Mouse (Mus musculus) embryonic fibroblast, embryonic 13.5 days (primary cell): ENCODE measurements around the gene Gm11983.

Experiments used
- CTCF ChIP-seq: IDR thresholded peaks from 2 replicates; pipeline ENCODE4 v1.5.1; 2011; ENCODE audit warnings: mild to moderate bottlenecking, control low read depth, low read length, moderate library complexity, borderline replicate concordance; ENCODE audit not compliant: insufficient read depth
- POLR2A ChIP-seq: IDR thresholded peaks from 2 replicates; pipeline ENCODE4 v1.6.1; 2011; ENCODE audit warnings: low read depth, mild to moderate bottlenecking, control low read depth, low read length, moderate library complexity

- TF ChIP-seq POLR2A = no peak
- TF ChIP-seq CTCF = no peak
These were observed 2.8 kb downstream of the Gm11983 start for GRCm38 (mm10) chr11:6834636-6835035.
